Mouse (Mus musculus): ENCODE results near the gene Tenm2. TPM values are rescaled to one million over a fixed set of nuclear protein-coding genes. Genes with fewer than 3 reads are reported as not detected.

Gene Tenm2
- polyA plus RNA-seq, 1 experiment from 2014 or later, result 0.01 TPM

GRCm38 (mm10) chr11:36492274-36492673 is 743.5 kb downstream of the Tenm2 start:
- H3K4me2 ChIP-seq (ENCODE audit: low read depth, low read length), result no peak overlapping the region
- ATAC-seq (ENCODE audit: low read depth), result no peak
- H3K9ac ChIP-seq (ENCODE audit: low read depth, low read length), result no peak overlapping the region
- no peaks in the 10 kb centered on the region for H3K36me3 ChIP-seq (ENCODE audit: control insufficient read depth, insufficient read depth)
- WGBS (ENCODE audit: insufficient replicate concordance), result 70% methylated on average over 6 of the region's 6 CpGs
- H3K9me3 ChIP-seq (replicated peaks; ENCODE audit: control insufficient read depth, low read length), result no peaks in the 10 kb centered on the region
- no peak overlapping the region for H3K27ac ChIP-seq (ENCODE audit: low read length)
- no peaks in the 10 kb centered on the region for H3K4me1 ChIP-seq (ENCODE audit: control insufficient read depth, low read depth, low read length)
- H3K27me3 ChIP-seq (ENCODE audit: control insufficient read depth, insufficient read depth, low read depth, low read length), result no peaks in the 10 kb centered on the region
- H3K4me3 ChIP-seq (ENCODE audit: low read depth, low read length), result no peak overlapping the region

GRCm38 (mm10) chr11:36490085-36490484 is 745.7 kb downstream of the Tenm2 start:
- Histone ChIP-seq H3K36me3 (ENCODE audit: control insufficient read depth, insufficient read depth) (no peaks in the 10 kb centered on the region), H3K4me3 (ENCODE audit: low read depth, low read length) (no peak overlapping the region), H3K27me3 (ENCODE audit: control insufficient read depth, insufficient read depth, low read depth, low read length) (no peaks in the 10 kb centered on the region), H3K4me1 (ENCODE audit: control insufficient read depth, low read depth, low read length) (no peaks in the 10 kb centered on the region), H3K4me2 (ENCODE audit: low read depth, low read length) (no peak overlapping the region), H3K9me3 (replicated peaks; ENCODE audit: control insufficient read depth, low read length) (no peaks in the 10 kb centered on the region), H3K27ac (ENCODE audit: low read length) (no peak overlapping the region), H3K9ac (ENCODE audit: low read depth, low read length) (no peak overlapping the region)
- no peak for ATAC-seq (ENCODE audit: low read depth)
- 49% methylated on average over 7 of the region's 7 CpGs for WGBS (ENCODE audit: insufficient replicate concordance)

GRCm38 (mm10) chr11:36488666-36489065 is 747.1 kb downstream of the Tenm2 start:
- WGBS (ENCODE audit: insufficient replicate concordance), result 50% methylated on average over 4 of the region's 4 CpGs
- ATAC-seq (ENCODE audit: low read depth), result no peak
- no peak overlapping the region for H3K27ac ChIP-seq (ENCODE audit: low read length)
- no peaks in the 10 kb centered on the region for H3K36me3 ChIP-seq (ENCODE audit: control insufficient read depth, insufficient read depth)
- H3K4me2 ChIP-seq (ENCODE audit: low read depth, low read length), result no peak overlapping the region
- no peaks in the 10 kb centered on the region for H3K4me1 ChIP-seq (ENCODE audit: control insufficient read depth, low read depth, low read length)
- H3K27me3 ChIP-seq (ENCODE audit: control insufficient read depth, insufficient read depth, low read depth, low read length), result no peaks in the 10 kb centered on the region
- H3K9ac ChIP-seq (ENCODE audit: low read depth, low read length), result no peak overlapping the region
- no peaks in the 10 kb centered on the region for H3K9me3 ChIP-seq (replicated peaks; ENCODE audit: control insufficient read depth, low read length)
- H3K4me3 ChIP-seq (ENCODE audit: low read depth, low read length), result no peak overlapping the region

- Histone ChIP-seq H3K27me3 (ENCODE audit: control insufficient read depth, insufficient read depth, low read depth, low read length) (no peaks in the 10 kb centered on the region), H3K9me3 (replicated peaks; ENCODE audit: control insufficient read depth, low read length) (no peaks in the 10 kb centered on the region), H3K27ac (ENCODE audit: low read length) (no peak overlapping the region), H3K4me3 (ENCODE audit: low read depth, low read length) (no peak overlapping the region), H3K4me1 (ENCODE audit: control insufficient read depth, low read depth, low read length) (no peaks in the 10 kb centered on the region), H3K36me3 (ENCODE audit: control insufficient read depth, insufficient read depth) (no peaks in the 10 kb centered on the region), H3K9ac (ENCODE audit: low read depth, low read length) (no peak overlapping the region), H3K4me2 (ENCODE audit: low read depth, low read length) (no peak overlapping the region)
- WGBS (ENCODE audit: insufficient replicate concordance), result 53% methylated on average over 12 of the region's 12 CpGs
- no peak for ATAC-seq (ENCODE audit: low read depth)
Measured at GRCm38 (mm10) chr11:36486092-36486491, 749.7 kb downstream of the Tenm2 start.

- WGBS (ENCODE audit: insufficient replicate concordance), result 35% methylated on average over 8 of the region's 8 CpGs
- no peak overlapping the region for H3K4me2 ChIP-seq (ENCODE audit: low read depth, low read length)
- ATAC-seq (ENCODE audit: low read depth), result no peak
- no peaks in the 10 kb centered on the region for H3K27me3 ChIP-seq (ENCODE audit: control insufficient read depth, insufficient read depth, low read depth, low read length)
- no peaks in the 10 kb centered on the region for H3K36me3 ChIP-seq (ENCODE audit: control insufficient read depth, insufficient read depth)
- no peaks in the 10 kb centered on the region for H3K4me1 ChIP-seq (ENCODE audit: control insufficient read depth, low read depth, low read length)
- no peaks in the 10 kb centered on the region for H3K9me3 ChIP-seq (replicated peaks; ENCODE audit: control insufficient read depth, low read length)
- no peak overlapping the region for H3K9ac ChIP-seq (ENCODE audit: low read depth, low read length)
- H3K27ac ChIP-seq (ENCODE audit: low read length), result no peak overlapping the region
- no peak overlapping the region for H3K4me3 ChIP-seq (ENCODE audit: low read depth, low read length)
Measured at GRCm38 (mm10) chr11:36484466-36485069, 751.2 kb downstream of the Tenm2 start.

GRCm38 (mm10) chr11:36482136-36482535 is 753.6 kb downstream of the Tenm2 start:
- no peaks in the 10 kb centered on the region for H3K9me3 ChIP-seq (replicated peaks; ENCODE audit: control insufficient read depth, low read length)
- H3K36me3 ChIP-seq (ENCODE audit: control insufficient read depth, insufficient read depth), result no peaks in the 10 kb centered on the region
- H3K27me3 ChIP-seq (ENCODE audit: control insufficient read depth, insufficient read depth, low read depth, low read length), result no peaks in the 10 kb centered on the region
- no peak overlapping the region for H3K4me2 ChIP-seq (ENCODE audit: low read depth, low read length)
- H3K4me1 ChIP-seq (ENCODE audit: control insufficient read depth, low read depth, low read length), result no peaks in the 10 kb centered on the region
- no peak overlapping the region for H3K27ac ChIP-seq (ENCODE audit: low read length)
- H3K9ac ChIP-seq (ENCODE audit: low read depth, low read length), result no peak overlapping the region
- no peak for ATAC-seq (ENCODE audit: low read depth)
- 64% methylated on average over 8 of the region's 8 CpGs for WGBS (ENCODE audit: insufficient replicate concordance)
- H3K4me3 ChIP-seq (ENCODE audit: low read depth, low read length), result no peak overlapping the region

- H3K4me1 ChIP-seq (ENCODE audit: control insufficient read depth, low read depth, low read length), result no peaks in the 10 kb centered on the region
- 52% methylated on average over 7 of the region's 7 CpGs for WGBS (ENCODE audit: insufficient replicate concordance)
- no peak for ATAC-seq (ENCODE audit: low read depth)
Measured at GRCm38 (mm10) chr11:36481524-36481923, 754.2 kb downstream of the Tenm2 start.

GRCm38 (mm10) chr11:36481086-36481485 is 754.7 kb downstream of the Tenm2 start:
- 63% methylated on average over 5 of the region's 5 CpGs for WGBS (ENCODE audit: insufficient replicate concordance)
- no peak overlapping the region for H3K4me2 ChIP-seq (ENCODE audit: low read depth, low read length)
- no peak overlapping the region for H3K27ac ChIP-seq (ENCODE audit: low read length)
- no peak for ATAC-seq (ENCODE audit: low read depth)
- H3K27me3 ChIP-seq (ENCODE audit: control insufficient read depth, insufficient read depth, low read depth, low read length), result no peaks in the 10 kb centered on the region
- H3K9me3 ChIP-seq (replicated peaks; ENCODE audit: control insufficient read depth, low read length), result no peaks in the 10 kb centered on the region
- H3K9ac ChIP-seq (ENCODE audit: low read depth, low read length), result no peak overlapping the region
- H3K4me1 ChIP-seq (ENCODE audit: control insufficient read depth, low read depth, low read length), result no peaks in the 10 kb centered on the region
- no peak overlapping the region for H3K4me3 ChIP-seq (ENCODE audit: low read depth, low read length)
- no peaks in the 10 kb centered on the region for H3K36me3 ChIP-seq (ENCODE audit: control insufficient read depth, insufficient read depth)

More at GRCm38 (mm10) chr11:36481524-36481923, 754.2 kb downstream of the Tenm2 start:
- H3K9ac ChIP-seq (ENCODE audit: low read depth, low read length), result no peak overlapping the region
- no peak overlapping the region for H3K27ac ChIP-seq (ENCODE audit: low read length)
- no peak overlapping the region for H3K4me3 ChIP-seq (ENCODE audit: low read depth, low read length)
- no peaks in the 10 kb centered on the region for H3K27me3 ChIP-seq (ENCODE audit: control insufficient read depth, insufficient read depth, low read depth, low read length)
- no peaks in the 10 kb centered on the region for H3K36me3 ChIP-seq (ENCODE audit: control insufficient read depth, insufficient read depth)
- no peak overlapping the region for H3K4me2 ChIP-seq (ENCODE audit: low read depth, low read length)
- H3K9me3 ChIP-seq (replicated peaks; ENCODE audit: control insufficient read depth, low read length), result no peaks in the 10 kb centered on the region

GRCm38 (mm10) chr11:36469811-36470551 is 765.8 kb downstream of the Tenm2 start:
- H3K9me3 ChIP-seq (replicated peaks; ENCODE audit: control insufficient read depth, low read length), result no peaks in the 10 kb centered on the region
- no peaks in the 10 kb centered on the region for H3K36me3 ChIP-seq (ENCODE audit: control insufficient read depth, insufficient read depth)
- ATAC-seq (ENCODE audit: low read depth), result no peak
- H3K9ac ChIP-seq (ENCODE audit: low read depth, low read length), result no peak overlapping the region
- no peaks in the 10 kb centered on the region for H3K4me1 ChIP-seq (ENCODE audit: control insufficient read depth, low read depth, low read length)
- H3K27ac ChIP-seq (ENCODE audit: low read length), result no peak overlapping the region
- 58% methylated on average over 9 of the region's 9 CpGs for WGBS (ENCODE audit: insufficient replicate concordance)
- H3K4me2 ChIP-seq (ENCODE audit: low read depth, low read length), result no peak overlapping the region
- H3K27me3 ChIP-seq (ENCODE audit: control insufficient read depth, insufficient read depth, low read depth, low read length), result no peaks in the 10 kb centered on the region
- no peak overlapping the region for H3K4me3 ChIP-seq (ENCODE audit: low read depth, low read length)

Data from liver, embryonic 16.5 days (tissue).